Mouse (Mus musculus): ENCODE results near the gene Zfp12. TPM values are rescaled to one million over a fixed set of nuclear protein-coding genes. Genes with fewer than 3 reads are reported as not detected.

Gene Zfp12
- polyA plus RNA-seq, 1 experiment: 9.0 TPM

- Histone ChIP-seq H3K36me3 (ENCODE audit: control insufficient read depth, insufficient read depth, low read length) (peaks cover 1% of the 10 kb centered on the region; the same call in 1 of the 2 replicates), H3K4me3 (ENCODE audit: extremely low read depth, insufficient read depth, insufficient read length) (no peak overlapping the region), H3K27ac (ENCODE audit: insufficient read depth, low read length) (no peak overlapping the region), H3K4me1 (ENCODE audit: control insufficient read depth, insufficient read depth, insufficient read length) (no peaks in the 10 kb centered on the region), H3K27me3 (ENCODE audit: control insufficient read depth, insufficient read depth, low read length) (no peaks in the 10 kb centered on the region)
- TF ChIP-seq POLR2A (IDR thresholded peaks at IDR 0.05; ENCODE audit: low read depth, low read length): no peak
- no peak for TF ChIP-seq CTCF (IDR thresholded peaks at IDR 0.05; ENCODE audit: extremely low read depth, insufficient read depth, insufficient read length, insufficient replicate concordance)
- 93% methylated on average over 8 of the region's 8 CpGs for WGBS
- no peak for DNase-seq (ENCODE audit: low read depth in 1 of 2, low spot score in 2 of 2)
Observed at GRCm38 (mm10) chr5:143261636-143262035, 26.7 kb downstream of the Zfp12 start.

- no peak overlapping the region for H3K27ac ChIP-seq (ENCODE audit: insufficient read depth, low read length)
- H3K27me3 ChIP-seq (ENCODE audit: control insufficient read depth, insufficient read depth, low read length): no peaks in the 10 kb centered on the region
- 92% methylated on average over 10 of the region's 10 CpGs for WGBS
- peaks cover 1% of the 10 kb centered on the region; the same call in 1 of the 2 replicates for H3K36me3 ChIP-seq (ENCODE audit: control insufficient read depth, insufficient read depth, low read length)
- H3K4me3 ChIP-seq (ENCODE audit: extremely low read depth, insufficient read depth, insufficient read length): no peak overlapping the region
- no peak for DNase-seq (ENCODE audit: low read depth in 1 of 2, low spot score in 2 of 2)
- no peaks in the 10 kb centered on the region for H3K4me1 ChIP-seq (ENCODE audit: control insufficient read depth, insufficient read depth, insufficient read length)
- TF ChIP-seq POLR2A (IDR thresholded peaks at IDR 0.05; ENCODE audit: low read depth, low read length) (no peak), CTCF (IDR thresholded peaks at IDR 0.05; ENCODE audit: extremely low read depth, insufficient read depth, insufficient read length, insufficient replicate concordance) (no peak)
Observed at GRCm38 (mm10) chr5:143264689-143265088, 29.7 kb downstream of the Zfp12 start.

GRCm38 (mm10) chr5:143265409-143265808 lies 30.4 kb downstream of the Zfp12 start:
- Histone ChIP-seq H3K4me1 (ENCODE audit: control insufficient read depth, insufficient read depth, insufficient read length) (peaks cover 3% of the 10 kb centered on the region; the same call in 1 of the 2 replicates), H3K36me3 (ENCODE audit: control insufficient read depth, insufficient read depth, low read length) (peaks cover 1% of the 10 kb centered on the region; the same call in 1 of the 2 replicates), H3K27me3 (ENCODE audit: control insufficient read depth, insufficient read depth, low read length) (no peaks in the 10 kb centered on the region), H3K27ac (ENCODE audit: insufficient read depth, low read length) (no peak overlapping the region), H3K4me3 (ENCODE audit: extremely low read depth, insufficient read depth, insufficient read length) (no peak overlapping the region)
- no peak for TF ChIP-seq CTCF (IDR thresholded peaks at IDR 0.05; ENCODE audit: extremely low read depth, insufficient read depth, insufficient read length, insufficient replicate concordance)
- no peak for TF ChIP-seq POLR2A (IDR thresholded peaks at IDR 0.05; ENCODE audit: low read depth, low read length)
- DNase-seq (ENCODE audit: low read depth in 1 of 2, low spot score in 2 of 2): no peak
- WGBS: 64% methylated on average over 1 of the region's 1 CpGs

- Histone ChIP-seq H3K4me3 (ENCODE audit: extremely low read depth, insufficient read depth, insufficient read length) (no peak overlapping the region), H3K4me1 (ENCODE audit: control insufficient read depth, insufficient read depth, insufficient read length) (peaks cover 3% of the 10 kb centered on the region; the same call in 1 of the 2 replicates), H3K36me3 (ENCODE audit: control insufficient read depth, insufficient read depth, low read length) (peaks cover 1% of the 10 kb centered on the region; the same call in 1 of the 2 replicates), H3K27me3 (ENCODE audit: control insufficient read depth, insufficient read depth, low read length) (no peaks in the 10 kb centered on the region), H3K27ac (ENCODE audit: insufficient read depth, low read length) (no peak overlapping the region)
- DNase-seq (ENCODE audit: low read depth in 1 of 2, low spot score in 2 of 2): no peak
- WGBS: 94% methylated on average over 6 of the region's 6 CpGs
- TF ChIP-seq POLR2A (IDR thresholded peaks at IDR 0.05; ENCODE audit: low read depth, low read length): no peak
- no peak for TF ChIP-seq CTCF (IDR thresholded peaks at IDR 0.05; ENCODE audit: extremely low read depth, insufficient read depth, insufficient read length, insufficient replicate concordance)
Observed at GRCm38 (mm10) chr5:143266794-143267193, 31.8 kb downstream of the Zfp12 start.

- Histone ChIP-seq H3K27ac (ENCODE audit: insufficient read depth, low read length) (no peak overlapping the region), H3K4me3 (ENCODE audit: extremely low read depth, insufficient read depth, insufficient read length) (peak overlapping the region; percentile 83), H3K4me1 (ENCODE audit: control insufficient read depth, insufficient read depth, insufficient read length) (peaks cover 3% of the 10 kb centered on the region; the same call in 1 of the 2 replicates), H3K27me3 (ENCODE audit: control insufficient read depth, insufficient read depth, low read length) (no peaks in the 10 kb centered on the region), H3K36me3 (ENCODE audit: control insufficient read depth, insufficient read depth, low read length) (no peaks in the 10 kb centered on the region)
- DNase-seq (ENCODE audit: low read depth in 1 of 2, low spot score in 2 of 2): no peak
- 44% methylated on average over 8 of the region's 8 CpGs for WGBS
- TF ChIP-seq POLR2A (IDR thresholded peaks at IDR 0.05; ENCODE audit: low read depth, low read length) (no peak), CTCF (IDR thresholded peaks at IDR 0.05; ENCODE audit: extremely low read depth, insufficient read depth, insufficient read length, insufficient replicate concordance) (no peak)
Observed at GRCm38 (mm10) chr5:143268985-143269362, 34.0 kb downstream of the Zfp12 start.

GRCm38 (mm10) chr5:143269363-143270150 lies 34.6 kb downstream of the Zfp12 start, which contains the start of gene Zfp316:
Gene Zfp316 (minus strand): TSS chr5:143270022.
- H3K4me3 ChIP-seq (ENCODE audit: extremely low read depth, insufficient read depth, insufficient read length): peak within 1 kb of the TSS; percentile 83
- peak within 1 kb of the TSS; percentile 19; the same call in 1 of the 2 replicates for H3K27ac ChIP-seq (ENCODE audit: insufficient read depth, low read length)
- TF ChIP-seq POLR2A (IDR thresholded peaks at IDR 0.05; ENCODE audit: low read depth, low read length): no peak; the same call in 1 of the 2 replicates
- TF ChIP-seq CTCF (IDR thresholded peaks at IDR 0.05; ENCODE audit: extremely low read depth, insufficient read depth, insufficient read length, insufficient replicate concordance): no peak
- H3K27me3 ChIP-seq (ENCODE audit: control insufficient read depth, insufficient read depth, low read length): no peaks in the 10 kb centered on the region
- peak in 1 of 2 experiments; percentile 46 for DNase-seq (ENCODE audit: low read depth in 1 of 2, low spot score in 2 of 2)
- H3K36me3 ChIP-seq (ENCODE audit: control insufficient read depth, insufficient read depth, low read length): no peaks in the 10 kb centered on the region
- WGBS: under 1% methylated on average over 68 of the region's 79 CpGs
- H3K4me1 ChIP-seq (ENCODE audit: control insufficient read depth, insufficient read depth, insufficient read length): peaks cover 3% of the 10 kb centered on the region; the same call in 1 of the 2 replicates

- Histone ChIP-seq H3K4me3 (ENCODE audit: extremely low read depth, insufficient read depth, insufficient read length) (peak overlapping the region; percentile 83), H3K27ac (ENCODE audit: insufficient read depth, low read length) (peak overlapping the region; percentile 19; the same call in 1 of the 2 replicates), H3K4me1 (ENCODE audit: control insufficient read depth, insufficient read depth, insufficient read length) (peaks cover 3% of the 10 kb centered on the region; the same call in 1 of the 2 replicates), H3K27me3 (ENCODE audit: control insufficient read depth, insufficient read depth, low read length) (no peaks in the 10 kb centered on the region), H3K36me3 (ENCODE audit: control insufficient read depth, insufficient read depth, low read length) (no peaks in the 10 kb centered on the region)
- no peak for DNase-seq (ENCODE audit: low read depth in 1 of 2, low spot score in 2 of 2)
- 9% methylated on average over 12 of the region's 12 CpGs for WGBS
- TF ChIP-seq POLR2A (IDR thresholded peaks at IDR 0.05; ENCODE audit: low read depth, low read length) (no peak), CTCF (IDR thresholded peaks at IDR 0.05; ENCODE audit: extremely low read depth, insufficient read depth, insufficient read length, insufficient replicate concordance) (no peak)
Observed at GRCm38 (mm10) chr5:143270151-143270519, 35.2 kb downstream of the Zfp12 start.

Measured in spleen, adult 2 months (tissue).